Mouse (Mus musculus) cerebellum, adult 2 months (tissue): Measurements from ENCODE around the gene Dusp19. TPM values are rescaled to one million over a fixed set of nuclear protein-coding genes. Genes with fewer than 3 reads are reported as not detected.

ENCODE experiments used
- DNase-seq, 2 experiments: peaks; one replicate each; pipeline ENCODE4 v3.0.0; 2021
- H3K27ac ChIP-seq: fragments of 200-500 bp; 2 replicates; pipeline ENCODE4 v1.5.1; 2012; ENCODE audit warnings: low read length, control low read depth, inconsistent platforms; ENCODE audit not compliant: insufficient read depth
- H3K27me3 ChIP-seq: fragments of 200-500 bp; 2 replicates; pipeline ENCODE4 v1.6.1; 2012; ENCODE audit warnings: inconsistent platforms, mild to moderate bottlenecking, low read length, moderate library complexity; ENCODE audit not compliant: control insufficient read depth, insufficient read depth
- H3K4me1 ChIP-seq: fragments of 200-500 bp; 2 replicates; pipeline ENCODE4 v1.6.1; 2011; ENCODE audit warnings: low read length; ENCODE audit not compliant: control insufficient read depth, insufficient read depth
- H3K4me3 ChIP-seq: fragments of 200-500 bp; replicated peaks from 2 replicates; pipeline ENCODE3; 2011; ENCODE audit warnings: mild to moderate bottlenecking, low read depth, low read length, control low read depth; ENCODE audit not compliant: insufficient read depth
- CTCF ChIP-seq: fragments of 200-500 bp; IDR thresholded peaks from 2 replicates; pipeline ENCODE4 v1.5.1; 2011; ENCODE audit warnings: low read depth, mild to moderate bottlenecking, control low read depth, low read length, moderate library complexity, borderline replicate concordance; ENCODE audit not compliant: insufficient read depth
- POLR2A ChIP-seq: fragments of 200-500 bp; IDR thresholded peaks from 2 replicates; pipeline ENCODE4 v1.6.1; 2011; ENCODE audit warnings: low read length, control low read depth, borderline replicate concordance; ENCODE audit not compliant: insufficient read depth
- WGBS: fragments of 180-500 bp; shearing (Covaris S2); methylation state at CpG from one replicate; pipeline ENCODE4 v1.1.7; 2018; 5-methylcytosine and 5-hydroxymethylcytosine counted together
- polyA plus RNA-seq: library from polyadenylated mRNA; depleted of rRNA; stranded (reverse); fragments of >200 nt; gene quantifications from 2 replicates; pipeline ENCODE4 v1.2.3, GENCODE M21; 2012

Dusp19 gene
- polyA plus RNA-seq, 1 experiment = 16.4 TPM

- TF ChIP-seq CTCF (no peak), POLR2A (no peak)
- no peak for DNase-seq
- H3K27me3 ChIP-seq = no peaks in the 10 kb centered on the region
- 92% methylated on average over 3 of the region's 3 CpGs for whole genome bisulfite sequencing
- no peak overlapping the region for H3K27ac ChIP-seq
- H3K4me1 ChIP-seq = peaks cover 3% of the 10 kb centered on the region; the same call in 1 of the 2 replicates
- no peak overlapping the region for H3K4me3 ChIP-seq
These were observed 34.5 kb upstream of the Dusp19 start for GRCm38 (mm10) chr2:80582356-80582755.

- no peaks in the 10 kb centered on the region for H3K27me3 ChIP-seq
- DNase-seq = no peak
- H3K4me3 ChIP-seq = no peak overlapping the region
- no peak for TF ChIP-seq POLR2A
- TF ChIP-seq CTCF = no peak
- H3K4me1 ChIP-seq = no peaks in the 10 kb centered on the region
- H3K27ac ChIP-seq = no peak overlapping the region
- WGBS = 78% methylated on average over 4 of the region's 4 CpGs
These were observed 22.5 kb upstream of the Dusp19 start for GRCm38 (mm10) chr2:80594215-80594918.

GRCm38 (mm10) chr2:80596960-80597359 lies 19.9 kb upstream of the Dusp19 start:
- DNase-seq = no peak
- Histone ChIP-seq H3K27me3 (no peaks in the 10 kb centered on the region), H3K27ac (no peak overlapping the region), H3K4me1 (no peaks in the 10 kb centered on the region), H3K4me3 (no peak overlapping the region)
- no peak for TF ChIP-seq POLR2A
- no peak for TF ChIP-seq CTCF
- 39% methylated on average over 5 of the region's 5 CpGs for WGBS

- Histone ChIP-seq H3K4me1 (no peaks in the 10 kb centered on the region), H3K27me3 (no peaks in the 10 kb centered on the region), H3K27ac (no peak overlapping the region), H3K4me3 (no peak overlapping the region)
- no peak for DNase-seq
- TF ChIP-seq POLR2A (no peak), CTCF (no peak)
- WGBS = 89% methylated on average over 3 of the region's 3 CpGs
These were observed 17.0 kb upstream of the Dusp19 start for GRCm38 (mm10) chr2:80599850-80600249.

GRCm38 (mm10) chr2:80600611-80601010 lies 16.2 kb upstream of the Dusp19 start:
- TF ChIP-seq POLR2A (no peak), CTCF (no peak)
- H3K4me3 ChIP-seq = no peak overlapping the region
- no peak overlapping the region for H3K27ac ChIP-seq
- no peaks in the 10 kb centered on the region for H3K4me1 ChIP-seq
- no peak for DNase-seq
- no peaks in the 10 kb centered on the region for H3K27me3 ChIP-seq

GRCm38 (mm10) chr2:80602756-80603155 lies 14.1 kb upstream of the Dusp19 start:
- Histone ChIP-seq H3K4me3 (no peak overlapping the region), H3K27me3 (no peaks in the 10 kb centered on the region), H3K4me1 (no peaks in the 10 kb centered on the region), H3K27ac (no peak overlapping the region)
- TF ChIP-seq POLR2A (no peak), CTCF (no peak)
- WGBS = 95% methylated on average over 13 of the region's 13 CpGs
- no peak for DNase-seq

GRCm38 (mm10) chr2:80603771-80604426 lies 12.9 kb upstream of the Dusp19 start:
- TF ChIP-seq CTCF (no peak), POLR2A (no peak)
- no peak overlapping the region for H3K27ac ChIP-seq
- H3K4me1 ChIP-seq = no peaks in the 10 kb centered on the region
- no peak overlapping the region for H3K4me3 ChIP-seq
- H3K27me3 ChIP-seq = no peaks in the 10 kb centered on the region
- DNase-seq = peak in 1 of 2 experiments; percentile 12
- 51% methylated on average over 19 of the region's 19 CpGs for WGBS

GRCm38 (mm10) chr2:80612286-80612685 lies 4.6 kb upstream of the Dusp19 start:
- H3K4me1 ChIP-seq = no peaks in the 10 kb centered on the region
- no peak for DNase-seq
- H3K4me3 ChIP-seq = no peak overlapping the region
- no peaks in the 10 kb centered on the region for H3K27me3 ChIP-seq
- H3K27ac ChIP-seq = peak overlapping the region; percentile 27; the same call in 1 of the 2 replicates
- 26% methylated on average over 1 of the region's 1 CpGs for WGBS
- TF ChIP-seq POLR2A (no peak), CTCF (no peak)
